ENCODE assay signal across 15 mouse cellular contexts in genomic region chr15:5660819-5661218, GRCm38 (mm10).
DNase-seq lines count a peak whose midpoint lies in the region; ATAC-seq and TF ChIP-seq lines count a peak whose summit lies in the region.
"Had no signal": no experiment of that assay in that cellular context is flagged by ENCODE, and none has a peak within 500 bp of the region (broad histone marks: within the 10 kb centered on the region; RNA-seq: fewer than 3 reads in every experiment).

No protein-coding gene starts in this region.

- no peak for TF ChIP-seq CTCF in gastrocnemius, adult 2 months (IDR thresholded peaks at IDR 0.05)

- intact Hi-C loops in gastrocnemius, adult 2 months (cut with DNase I) = no loop called here
- intact Hi-C loops in gastrocnemius, postnatal 14 days (cut with DNase I; ENCODE audit: low total_unique reads) = no loop called here

- WGBS in liver, embryonic 11.5 days = 53% methylated on average over 3 of the region's 3 CpGs

- no peak for ATAC-seq in liver, embryonic 11.5 days (replicated peaks; ENCODE audit: low FRiP score)
- peak; percentile 56 for ATAC-seq in erythroblast, adult 5-6 weeks (replicated peaks; ENCODE audit: low FRiP score, poor library complexity, severe bottlenecking)
- ATAC-seq: forebrain, embryonic 13.5 days; intestine, postnatal 0 days; Patski had no signal

- no peaks in the 10 kb centered on the region for H3K27me3 ChIP-seq in liver, embryonic 11.5 days (replicated peaks; ENCODE audit: control insufficient read depth, insufficient read depth, low read length)
- H3K27me3 ChIP-seq: forebrain, embryonic 13.5 days; Patski had no signal

- no peaks in the 10 kb centered on the region for H3K36me3 ChIP-seq in liver, embryonic 11.5 days (ENCODE audit: control insufficient read depth, insufficient read depth, low read length)

- H3K27ac ChIP-seq in gastrocnemius, adult 2 months = no peak overlapping the region
- no peak overlapping the region for H3K27ac ChIP-seq in liver, embryonic 11.5 days (ENCODE audit: low read depth, low read length)
- H3K27ac ChIP-seq: forebrain, embryonic 13.5 days; liver, embryonic 14.5 days; macrophage had no signal

- peak; percentile 20 for DNase-seq in gastrocnemius, adult 2 months
- DNase-seq in gastrocnemius, postnatal 14 days = no peak
- DNase-seq in liver = peak; percentile 3
- no peak for DNase-seq in liver, embryonic 11.5 days (ENCODE audit: low spot score)
- DNase-seq in NIH3T3 (ENCODE audit: low read depth) = peak; percentile 66
- no peak for DNase-seq in frontal cortex, postnatal 25 days (ENCODE audit: low spot score in 2 of 2)
- DNase-seq in lung, postnatal 36 days = no peak
- DNase-seq: right cerebral cortex, adult 18-20 months; thymus, postnatal 25 days had no signal

- H3K9ac ChIP-seq in liver, embryonic 11.5 days (ENCODE audit: low read depth, low read length) = no peak overlapping the region
- H3K9ac ChIP-seq: forebrain, embryonic 13.5 days; liver, embryonic 14.5 days had no signal

- H3K4me3 ChIP-seq in gastrocnemius, adult 2 months = no peak overlapping the region
- H3K4me3 ChIP-seq in liver, embryonic 11.5 days (ENCODE audit: low read depth, low read length) = no peak overlapping the region
- H3K4me3 ChIP-seq: forebrain, embryonic 13.5 days had no signal

- H3K4me2 ChIP-seq in liver, embryonic 11.5 days = no peak overlapping the region
- H3K4me2 ChIP-seq: forebrain, embryonic 13.5 days had no signal

- no peaks in the 10 kb centered on the region for H3K9me3 ChIP-seq in liver, embryonic 11.5 days (ENCODE audit: control insufficient read depth, low read length)
- H3K9me3 ChIP-seq: forebrain, embryonic 13.5 days had no signal

- no peaks in the 10 kb centered on the region for H3K4me1 ChIP-seq in liver, embryonic 11.5 days (replicated peaks; ENCODE audit: control insufficient read depth, insufficient read depth, low read length)
- H3K4me1 ChIP-seq: forebrain, embryonic 13.5 days had no signal

Comparison
In these comparisons a context has a peak if more than half of its experiments do, and no peak if none do; other contexts are left out.
1. DNase-seq: peak in gastrocnemius, adult 2 months (single experiment), liver (single experiment) and NIH3T3 (single experiment); none in gastrocnemius, postnatal 14 days (single experiment), liver, embryonic 11.5 days (single experiment), frontal cortex, postnatal 25 days (0 of 2) and lung, postnatal 36 days (single experiment).